Mouse (Mus musculus) stomach, postnatal 0 days (tissue): ENCODE results near the gene Peg10. TPM values are rescaled to one million over a fixed set of nuclear protein-coding genes. Genes with fewer than 3 reads are reported as not detected.
A peak's percentile ranks its signal among the peaks of the same experiment; 100 is the strongest.

Source experiments
- ATAC-seq: fragments of 200-750 bp; cut with Nextera tagmentation; 2 replicates; pipeline ENCODE4 v1.8.0; 2017; ENCODE audit not compliant: low FRiP score, low TSS enrichment
- DNase-seq: peaks from one replicate; pipeline ENCODE4 v3.0.0-alpha.2; 2016; ENCODE audit warnings: low spot score
- H3K27ac ChIP-seq: fragments of 300-500 bp; sonication (generic); replicated peaks from 2 replicates; pipeline ENCODE4 v1.5.1; 2014; ENCODE audit warnings: mild to moderate bottlenecking, control low read depth
- H3K27me3 ChIP-seq: fragments of 300-500 bp; sonication (generic); 2 replicates; pipeline ENCODE4 v1.6.1; 2014; ENCODE audit warnings: low read length; ENCODE audit not compliant: control insufficient read depth, insufficient read depth
- H3K36me3 ChIP-seq: fragments of 300-500 bp; sonication (generic); 2 replicates; pipeline ENCODE4 v1.6.1; 2014; ENCODE audit warnings: low read length, mixed read lengths; ENCODE audit not compliant: control insufficient read depth, insufficient read depth
- H3K4me1 ChIP-seq: fragments of 300-500 bp; sonication (generic); replicated peaks from 2 replicates; pipeline ENCODE4 v1.6.1; 2014; ENCODE audit warnings: antibody characterized with exemption; ENCODE audit not compliant: control insufficient read depth, insufficient read depth
- H3K4me2 ChIP-seq: fragments of 300-500 bp; sonication (generic); replicated peaks from 2 replicates; pipeline ENCODE4 v1.6.1; 2014; ENCODE audit warnings: low read depth, mild to moderate bottlenecking, control low read depth, moderate library complexity
- H3K4me3 ChIP-seq: fragments of 300-500 bp; sonication (generic); 2 replicates; pipeline ENCODE4 v1.5.1; 2014; ENCODE audit warnings: low read depth, low read length, control low read depth
- H3K9ac ChIP-seq: fragments of 300-500 bp; sonication (generic); 2 replicates; pipeline ENCODE4 v1.6.1; 2014; ENCODE audit warnings: mild to moderate bottlenecking, low read length, control low read depth, mixed read lengths
- H3K9me3 ChIP-seq: fragments of 300-500 bp; sonication (generic); 2 replicates; pipeline ENCODE4 v1.6.1; 2016; ENCODE audit warnings: low read length; ENCODE audit not compliant: control insufficient read depth
- CTCF ChIP-seq: IDR thresholded peaks from 2 replicates; pipeline ENCODE4 v1.5.1; 2016; ENCODE audit warnings: antibody characterized with exemption, low read depth, mild to moderate bottlenecking, moderate library complexity
- EP300 ChIP-seq: optimal IDR thresholded peaks from 2 replicates; pipeline ENCODE3; 2016; ENCODE audit warnings: antibody characterized with exemption
- WGBS: fragments of 180-500 bp; shearing (Covaris S2); extraction: QIAGEN DNeasy Blood & Tissue Kit; methylation state at CpG from one replicate; pipeline ENCODE4 v1.1.7; 2014; 5-methylcytosine and 5-hydroxymethylcytosine counted together
- polyA plus RNA-seq: library from polyadenylated mRNA; unstranded; fragments of >200 nt; fragmentation: Nextera tagmentation; extraction: Ambion mirVana; gene quantifications from 2 replicates; pipeline ENCODE4 v1.2.1, GENCODE M21; 2015

Peg10 gene
- polyA plus RNA-seq, 1 experiment from 2014 or later = 0.55 TPM

DNA sequence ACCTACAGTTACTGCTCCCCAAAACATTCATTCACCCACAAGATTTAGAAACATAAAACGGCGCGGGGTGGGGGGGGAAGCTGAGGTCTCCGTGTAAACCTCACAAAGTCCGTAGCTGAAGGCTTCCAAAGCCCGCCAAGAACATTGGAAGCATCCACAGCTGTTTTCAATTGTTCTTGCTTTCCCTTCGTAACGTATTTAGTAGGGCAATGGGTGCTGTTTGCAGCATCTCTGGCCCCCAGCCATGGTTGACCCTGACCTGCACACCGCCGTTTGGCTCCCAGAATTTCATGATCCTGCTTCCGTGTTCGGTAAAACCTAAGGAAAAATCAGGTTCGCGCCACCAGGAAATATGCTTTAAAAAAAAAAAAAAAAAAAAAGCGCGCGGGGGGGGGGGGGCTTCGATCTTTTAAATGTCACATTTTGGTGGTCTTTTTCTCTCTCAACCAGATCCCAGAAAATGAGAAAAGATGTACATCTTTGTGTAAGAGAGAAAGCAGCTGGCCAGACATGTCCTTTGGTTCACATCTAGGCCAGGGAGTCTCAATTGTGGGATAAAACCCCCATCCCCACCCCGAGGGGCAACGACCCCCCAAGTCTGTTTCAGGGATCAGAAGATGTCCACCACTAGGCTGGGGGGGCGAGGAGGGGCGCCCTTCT is 940 bp upstream of the Peg10 start:
- peak overlapping the region; percentile 62 for H3K4me2 ChIP-seq
- H3K36me3 ChIP-seq = no peaks in the 10 kb centered on the region
- peak overlapping the region; percentile 76 for H3K27ac ChIP-seq
- peak overlapping the region; percentile 67 for H3K9ac ChIP-seq
- DNase-seq (peak; percentile 21), ATAC-seq (no peak)
- H3K27me3 ChIP-seq = no peaks in the 10 kb centered on the region
- no peaks in the 10 kb centered on the region for H3K4me1 ChIP-seq
- no peak for TF ChIP-seq EP300
- no peak for TF ChIP-seq CTCF
- H3K9me3 ChIP-seq = no peaks in the 10 kb centered on the region
- 47% methylated on average over 22 of the region's 22 CpGs for WGBS
- peak overlapping the region; percentile 53 for H3K4me3 ChIP-seq

DNA sequence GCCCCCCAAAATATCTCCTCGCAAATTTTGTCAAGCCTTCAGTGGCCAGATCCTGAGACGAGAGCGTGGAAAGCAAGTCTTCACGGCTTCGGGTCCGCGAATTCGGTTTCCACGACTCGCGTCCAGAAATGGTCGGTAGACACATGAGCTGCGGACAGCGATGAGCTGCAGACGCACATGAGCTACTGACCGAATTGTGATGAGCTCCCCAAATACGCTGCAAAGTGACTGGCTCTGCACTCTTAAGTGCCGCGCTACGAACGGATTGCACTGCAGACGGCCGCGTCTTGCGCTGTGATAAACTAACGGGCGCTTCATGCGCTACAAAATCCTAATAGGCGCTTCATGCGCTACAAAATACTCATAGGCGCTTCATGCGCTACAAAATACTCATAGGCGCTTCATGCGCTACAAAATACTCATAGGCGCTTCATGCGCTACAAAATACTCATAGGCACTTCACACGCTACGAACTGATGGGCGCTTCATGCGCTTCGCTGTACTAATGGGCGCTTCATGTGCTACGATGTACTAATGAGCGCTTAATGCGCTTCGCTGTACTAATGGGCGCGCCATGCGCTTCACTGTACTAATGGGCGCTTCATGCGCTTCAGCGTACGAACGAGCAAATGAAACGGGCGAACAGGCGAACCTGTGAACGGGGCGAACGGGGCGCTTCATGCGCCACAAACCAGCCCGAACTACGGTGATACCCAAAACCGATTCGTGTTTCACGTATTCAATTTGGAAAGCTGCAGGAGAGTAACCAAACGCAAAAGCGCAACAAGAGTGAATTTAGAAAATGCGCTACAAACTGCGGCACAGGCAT is 785 bp downstream of the Peg10 start:
- no peaks in the 10 kb centered on the region for H3K36me3 ChIP-seq
- H3K4me2 ChIP-seq = peak overlapping the region; percentile 62
- no peaks in the 10 kb centered on the region for H3K27me3 ChIP-seq
- peak overlapping the region; percentile 53 for H3K4me3 ChIP-seq
- TF ChIP-seq CTCF (no peak), EP300 (no peak)
- peak; percentile 19 for DNase-seq
- H3K9me3 ChIP-seq = no peaks in the 10 kb centered on the region
- 46% methylated on average over 71 of the region's 71 CpGs for WGBS
- H3K27ac ChIP-seq = no peak overlapping the region
- 0 out of 2 replicates have a peak overlapping the region, but pooled peaks have one; percentile 35 for H3K9ac ChIP-seq
- ATAC-seq = no peak
- H3K4me1 ChIP-seq = no peaks in the 10 kb centered on the region

DNA sequence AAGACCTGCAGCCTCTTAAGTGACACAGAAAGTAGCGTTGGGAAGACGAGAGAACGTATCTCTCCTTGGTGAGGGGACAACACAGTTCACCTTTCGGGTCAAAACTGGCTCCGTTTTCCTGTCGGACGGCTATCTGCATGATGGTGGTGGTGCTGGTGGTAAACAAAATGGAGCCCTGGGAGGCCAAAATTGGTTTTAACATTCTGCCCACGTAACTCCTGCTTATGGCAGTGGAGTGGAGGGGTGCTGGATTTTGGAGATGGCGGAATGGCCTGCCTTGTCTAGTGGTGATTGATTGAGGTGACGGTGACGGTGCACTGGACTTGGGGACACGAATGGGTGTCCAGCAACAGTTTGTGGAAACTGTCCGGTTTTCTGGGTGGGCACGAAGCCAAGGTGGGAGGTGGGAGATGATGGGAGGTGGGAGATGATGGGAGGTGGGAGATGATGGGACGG is 1.4 kb downstream of the Peg10 start:
- ATAC-seq = peak; percentile 0; the same call in 1 of the 2 replicates
- Histone ChIP-seq H3K9me3 (no peaks in the 10 kb centered on the region), H3K4me3 (peak overlapping the region; percentile 53), H3K4me2 (peak overlapping the region; percentile 62), H3K27ac (0 out of 2 replicates have a peak overlapping the region, but pooled peaks have one; percentile 20), H3K4me1 (no peaks in the 10 kb centered on the region), H3K27me3 (no peaks in the 10 kb centered on the region), H3K36me3 (no peaks in the 10 kb centered on the region), H3K9ac (no peak overlapping the region)
- TF ChIP-seq CTCF = no peak
- DNase-seq = peak; percentile 19
- WGBS = 58% methylated on average over 14 of the region's 15 CpGs

DNA sequence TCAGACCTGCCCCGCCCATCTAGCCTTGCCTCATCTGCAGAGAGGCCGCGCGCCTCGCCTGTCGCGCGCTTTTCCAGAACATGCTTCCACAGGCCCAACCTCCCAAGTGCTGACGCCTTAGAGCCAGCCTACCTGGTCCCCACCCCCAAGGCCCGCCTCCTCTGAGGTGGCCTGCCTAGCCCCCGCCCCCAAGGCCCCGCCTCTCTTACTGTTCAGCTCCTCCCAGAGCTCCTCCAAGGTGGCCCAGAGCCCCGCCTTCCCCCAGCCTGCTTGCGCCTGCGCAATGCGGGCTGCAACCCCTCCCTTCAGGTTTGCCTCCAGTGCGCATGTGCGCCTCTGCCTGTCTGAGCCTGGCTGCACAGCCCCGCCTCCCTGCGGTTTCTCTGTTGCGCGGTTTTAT is 2.0 kb downstream of the Peg10 start:
- H3K9ac ChIP-seq = no peak overlapping the region
- no peaks in the 10 kb centered on the region for H3K36me3 ChIP-seq
- peak overlapping the region; percentile 62 for H3K4me2 ChIP-seq
- TF ChIP-seq EP300 = no peak
- TF ChIP-seq CTCF = peak; percentile 38; the same call in 1 of the 2 replicates
- DNase-seq (peak; percentile 98), ATAC-seq (peak; percentile 98)
- WGBS = 46% methylated on average over 22 of the region's 22 CpGs
- H3K4me3 ChIP-seq = no peak overlapping the region; the same call in 1 of the 2 replicates
- no peaks in the 10 kb centered on the region for H3K9me3 ChIP-seq
- no peaks in the 10 kb centered on the region for H3K27me3 ChIP-seq
- H3K4me1 ChIP-seq = no peaks in the 10 kb centered on the region
- no peak overlapping the region for H3K27ac ChIP-seq

DNA sequence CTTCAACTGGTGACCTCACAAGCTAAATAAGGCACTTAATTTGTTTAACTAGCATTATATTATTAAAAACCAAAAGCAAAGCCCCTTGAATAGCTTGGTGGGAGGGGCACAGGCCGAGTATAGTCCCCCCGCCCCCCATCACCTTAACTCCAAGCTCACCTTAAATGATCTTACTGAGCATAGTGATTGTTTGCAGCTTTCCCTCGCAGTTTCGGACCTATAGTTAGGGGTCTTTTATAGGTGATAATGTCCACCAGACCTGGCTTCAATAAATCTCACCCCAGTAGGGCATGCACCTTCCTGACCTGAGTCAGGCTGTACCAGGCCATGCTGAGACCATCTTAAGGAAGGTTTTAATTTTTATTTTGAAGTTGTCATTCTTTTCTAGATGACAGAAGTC is 4.2 kb downstream of the Peg10 start:
- H3K9ac ChIP-seq = no peak overlapping the region
- TF ChIP-seq CTCF (no peak), EP300 (no peak)
- H3K36me3 ChIP-seq = no peaks in the 10 kb centered on the region
- H3K4me1 ChIP-seq = no peaks in the 10 kb centered on the region
- H3K9me3 ChIP-seq = no peaks in the 10 kb centered on the region; the same call in 1 of the 2 replicates
- H3K27me3 ChIP-seq = no peaks in the 10 kb centered on the region
- H3K27ac ChIP-seq = no peak overlapping the region
- no peak overlapping the region for H3K4me3 ChIP-seq
- DNase-seq (no peak), ATAC-seq (no peak)
- no peak overlapping the region for H3K4me2 ChIP-seq
- WGBS = 73% methylated on average over 4 of the region's 4 CpGs
